Mouse (Mus musculus) lung, postnatal 0 days (tissue): ENCODE data around the gene Cntnap2. TPM values are rescaled to one million over a fixed set of nuclear protein-coding genes. Genes with fewer than 3 reads are reported as not detected.
"Not testable (repeated sequence)": the region's sequence is repeated elsewhere in the genome, so short reads cannot be mapped to it uniquely, and the experiment has no call there.

Source experiments
- ATAC-seq: fragments of 200-750 bp; cut with Nextera tagmentation; 2 replicates; pipeline ENCODE4 v1.8.0; 2017; ENCODE audit warnings: moderate library complexity
- DNase-seq: peaks from one replicate; pipeline ENCODE4 v3.0.0-alpha.2; 2016; ENCODE audit warnings: low spot score
- H3K27ac ChIP-seq: fragments of 300-500 bp; sonication (generic); 2 replicates; pipeline ENCODE4 v1.5.1; 2014; ENCODE audit warnings: antibody characterized with exemption, mild to moderate bottlenecking, low read length, mixed read lengths
- H3K27me3 ChIP-seq: fragments of 300-500 bp; sonication (generic); replicated peaks from 2 replicates; pipeline ENCODE4 v1.6.1; 2014; ENCODE audit warnings: low read length, mixed read lengths; ENCODE audit not compliant: insufficient read depth
- H3K36me3 ChIP-seq: fragments of 300-500 bp; sonication (generic); 2 replicates; pipeline ENCODE4 v1.6.1; 2014; ENCODE audit warnings: low read length, mixed read lengths; ENCODE audit not compliant: insufficient read depth
- H3K4me1 ChIP-seq: fragments of 300-500 bp; sonication (generic); 2 replicates; pipeline ENCODE4 v1.6.1; 2014; ENCODE audit warnings: antibody characterized with exemption, low read depth, low read length, mixed read lengths; ENCODE audit not compliant: insufficient read depth
- H3K4me2 ChIP-seq: fragments of 300-500 bp; sonication (generic); replicated peaks from 2 replicates; pipeline ENCODE4 v1.6.1; 2014; ENCODE audit warnings: low read depth, mild to moderate bottlenecking, low read length, moderate library complexity, mixed read lengths
- H3K4me3 ChIP-seq: fragments of 300-500 bp; sonication (generic); 2 replicates; pipeline ENCODE4 v1.5.1; 2014; ENCODE audit warnings: low read depth, low read length
- H3K9ac ChIP-seq: fragments of 300-500 bp; sonication (generic); replicated peaks from 2 replicates; pipeline ENCODE4 v1.6.1; 2014; ENCODE audit warnings: low read depth, mild to moderate bottlenecking
- H3K9me3 ChIP-seq: fragments of 300-500 bp; sonication (generic); 2 replicates; pipeline ENCODE4 v1.6.1; 2016; ENCODE audit warnings: low read length, mixed read lengths
- CTCF ChIP-seq: IDR thresholded peaks from 2 replicates; pipeline ENCODE4 v1.5.1; 2016; ENCODE audit warnings: antibody characterized with exemption, mild to moderate bottlenecking
- EP300 ChIP-seq: IDR thresholded peaks from 2 replicates; pipeline ENCODE4 v1.6.1; 2016; ENCODE audit warnings: antibody characterized with exemption, mild to moderate bottlenecking, control low read depth
- WGBS: fragments of 180-500 bp; shearing (Covaris S2); extraction: QIAGEN DNeasy Blood & Tissue Kit; methylation state at CpG from one replicate; pipeline ENCODE4 v1.1.7; 2014; 5-methylcytosine and 5-hydroxymethylcytosine counted together
- polyA plus RNA-seq: library from polyadenylated mRNA; unstranded; fragments of >200 nt; fragmentation: Nextera tagmentation; extraction: Ambion mirVana; gene quantifications from 2 replicates; pipeline ENCODE4 v1.2.1, GENCODE M21; 2015

The Cntnap2 gene
- polyA plus RNA-seq, 1 experiment from 2014 or later, result 0.10 TPM

DNA sequence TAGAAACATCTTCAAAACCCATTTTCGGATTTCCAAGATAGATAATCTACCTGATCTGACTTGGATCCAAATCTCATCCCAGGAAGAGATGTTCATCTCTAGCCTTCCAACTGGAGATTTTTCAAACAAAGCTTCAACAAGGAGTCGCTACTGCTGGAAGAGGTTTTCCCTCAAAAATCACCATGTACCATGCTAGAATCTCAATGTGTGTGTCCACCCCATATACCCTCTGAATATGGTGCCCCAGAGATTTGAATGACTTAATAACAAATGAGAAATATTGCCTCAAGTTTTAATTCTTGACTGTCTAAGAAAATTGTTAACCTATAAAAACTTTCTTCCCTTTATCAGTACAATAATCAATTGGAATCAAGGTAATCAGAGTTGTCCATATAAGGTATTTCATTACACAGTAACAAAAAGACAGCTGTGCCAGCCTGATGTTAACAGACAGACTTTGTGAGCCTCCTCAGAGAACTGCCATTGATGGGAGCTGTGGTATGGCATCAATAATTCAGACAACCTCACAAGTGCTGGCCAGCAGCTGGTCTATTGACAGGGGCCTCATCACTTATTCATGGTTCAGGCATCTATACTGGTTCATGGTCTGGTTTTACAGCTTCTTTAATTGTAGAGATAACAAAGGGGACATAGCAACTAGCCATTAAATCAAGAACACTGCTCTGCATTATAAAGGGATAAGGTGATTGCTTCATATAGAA lies 1391.9 kb downstream of the Cntnap2 start:
- Histone ChIP-seq H3K9ac (no peak overlapping the region), H3K9me3 (no peaks in the 10 kb centered on the region), H3K4me1 (no peaks in the 10 kb centered on the region), H3K27ac (no peak overlapping the region), H3K27me3 (no peaks in the 10 kb centered on the region), H3K4me2 (no peak overlapping the region), H3K4me3 (no peak overlapping the region), H3K36me3 (no peaks in the 10 kb centered on the region)
- TF ChIP-seq CTCF (no peak), EP300 (no peak)
- DNase-seq, result no peak
- WGBS, result 79% methylated on average over 2 of the region's 2 CpGs
- no peak for ATAC-seq

DNA sequence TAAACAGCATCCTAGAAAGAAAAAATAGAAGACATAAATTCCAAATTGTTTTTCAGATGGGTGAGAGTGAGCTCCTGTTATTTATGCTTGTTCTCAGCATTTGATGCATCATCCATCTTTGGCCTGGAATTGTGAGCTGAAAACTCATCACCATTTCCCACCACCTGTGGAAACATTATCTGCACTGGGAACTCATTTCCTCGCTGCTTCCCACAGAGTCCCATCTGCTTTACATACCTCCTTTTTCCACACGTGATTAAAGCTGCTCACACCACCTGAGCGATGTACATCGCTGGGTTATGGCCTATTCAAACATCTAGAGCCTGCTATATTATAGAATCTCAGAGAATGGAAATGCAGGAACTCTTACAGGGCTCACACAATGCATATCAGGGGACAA lies 1413.5 kb downstream of the Cntnap2 start:
- H3K4me1 ChIP-seq, result no peaks in the 10 kb centered on the region
- no peak overlapping the region for H3K27ac ChIP-seq
- H3K9ac ChIP-seq, result no peak overlapping the region
- no peaks in the 10 kb centered on the region for H3K9me3 ChIP-seq
- H3K27me3 ChIP-seq, result no peaks in the 10 kb centered on the region
- H3K4me2 ChIP-seq, result no peak overlapping the region
- TF ChIP-seq CTCF (no peak), EP300 (no peak)
- 60% methylated on average over 4 of the region's 4 CpGs for WGBS
- H3K4me3 ChIP-seq, result no peak overlapping the region
- no peak for ATAC-seq
- H3K36me3 ChIP-seq, result no peaks in the 10 kb centered on the region
- no peak for DNase-seq

DNA sequence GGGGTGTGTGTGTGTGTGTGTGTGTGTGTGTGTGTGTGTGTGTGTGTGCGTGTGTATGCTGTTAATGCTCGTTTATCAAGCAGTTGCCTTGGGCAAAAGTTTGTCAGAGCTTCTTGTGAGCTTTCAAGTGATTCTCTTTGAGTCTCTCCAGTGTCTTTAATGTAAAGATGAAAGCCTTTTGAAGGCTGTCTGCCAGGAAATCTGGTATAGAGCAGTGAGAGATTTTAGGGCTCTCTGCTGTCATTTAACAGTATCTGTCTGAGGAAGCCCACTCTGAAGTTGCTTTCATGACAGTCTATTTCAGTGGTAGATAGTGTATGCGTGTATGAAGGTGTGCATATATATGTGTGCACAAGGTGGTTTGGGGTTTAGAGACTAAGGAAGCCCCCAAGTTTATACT lies 1425.2 kb downstream of the Cntnap2 start:
- no peaks in the 10 kb centered on the region for H3K9me3 ChIP-seq
- WGBS, result 68% methylated on average over 3 of the region's 3 CpGs
- H3K4me3 ChIP-seq, result no peak overlapping the region
- no peaks in the 10 kb centered on the region for H3K27me3 ChIP-seq
- no peaks in the 10 kb centered on the region for H3K36me3 ChIP-seq
- no peak overlapping the region for H3K27ac ChIP-seq
- H3K4me1 ChIP-seq, result no peaks in the 10 kb centered on the region
- H3K4me2 ChIP-seq, result no peak overlapping the region
- no peak for TF ChIP-seq CTCF
- H3K9ac ChIP-seq, result no peak overlapping the region
- ATAC-seq (no peak), DNase-seq (no peak)

DNA sequence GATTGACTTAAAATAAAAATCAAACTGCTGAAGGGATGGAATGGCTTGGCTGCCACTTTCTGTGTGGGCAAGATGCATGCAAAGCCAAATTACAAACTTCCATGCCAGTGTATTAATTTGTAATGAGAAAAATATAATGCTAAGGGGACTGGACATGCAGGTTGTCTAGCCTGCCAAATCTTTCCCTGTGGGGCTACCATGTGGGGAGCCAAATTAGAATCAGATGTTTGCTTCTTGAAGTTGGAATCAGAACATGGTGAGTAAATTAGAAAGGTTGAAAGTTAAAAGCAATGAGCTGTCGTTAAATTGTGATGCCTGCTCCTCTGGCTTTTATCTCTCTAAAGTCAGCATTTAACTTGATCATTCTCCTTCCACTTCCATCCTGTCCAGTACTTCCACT lies 1443.6 kb downstream of the Cntnap2 start:
- TF ChIP-seq CTCF (no peak), EP300 (no peak)
- Histone ChIP-seq H3K4me2 (no peak overlapping the region), H3K27ac (no peak overlapping the region), H3K9me3 (no peaks in the 10 kb centered on the region), H3K4me3 (no peak overlapping the region), H3K36me3 (no peaks in the 10 kb centered on the region), H3K9ac (no peak overlapping the region), H3K4me1 (no peaks in the 10 kb centered on the region), H3K27me3 (no peaks in the 10 kb centered on the region)
- ATAC-seq, result no peak
- WGBS, result 64% methylated on average over 1 of the region's 1 CpGs
- DNase-seq, result no peak

DNA sequence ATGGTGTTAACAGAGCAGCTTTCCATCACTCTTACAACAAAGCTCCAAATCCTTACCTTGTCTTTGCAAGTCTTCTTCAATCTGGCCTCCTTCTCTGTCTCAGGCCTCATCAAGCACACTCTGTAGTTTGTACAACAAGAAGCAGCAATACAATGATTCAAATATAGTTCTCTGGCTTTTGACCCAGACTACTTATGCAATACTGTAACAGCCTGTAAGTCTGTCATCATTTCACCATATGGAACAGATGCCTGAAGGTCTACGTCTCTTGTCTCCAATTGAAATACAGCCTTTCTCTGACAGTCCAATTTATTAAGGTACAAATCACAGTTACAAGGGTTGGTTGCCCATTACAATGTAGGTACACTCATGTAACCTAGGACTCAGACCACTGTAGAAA lies 1453.7 kb downstream of the Cntnap2 start:
- Histone ChIP-seq H3K9ac (no peak overlapping the region), H3K4me3 (no peak overlapping the region), H3K4me1 (no peaks in the 10 kb centered on the region), H3K36me3 (no peaks in the 10 kb centered on the region), H3K27ac (no peak overlapping the region), H3K27me3 (no peaks in the 10 kb centered on the region), H3K4me2 (no peak overlapping the region), H3K9me3 (no peaks in the 10 kb centered on the region)
- TF ChIP-seq EP300, result no peak
- no peak for TF ChIP-seq CTCF
- WGBS, result 62% methylated on average over 1 of the region's 1 CpGs
- DNase-seq, result no peak
- ATAC-seq, result no peak

DNA sequence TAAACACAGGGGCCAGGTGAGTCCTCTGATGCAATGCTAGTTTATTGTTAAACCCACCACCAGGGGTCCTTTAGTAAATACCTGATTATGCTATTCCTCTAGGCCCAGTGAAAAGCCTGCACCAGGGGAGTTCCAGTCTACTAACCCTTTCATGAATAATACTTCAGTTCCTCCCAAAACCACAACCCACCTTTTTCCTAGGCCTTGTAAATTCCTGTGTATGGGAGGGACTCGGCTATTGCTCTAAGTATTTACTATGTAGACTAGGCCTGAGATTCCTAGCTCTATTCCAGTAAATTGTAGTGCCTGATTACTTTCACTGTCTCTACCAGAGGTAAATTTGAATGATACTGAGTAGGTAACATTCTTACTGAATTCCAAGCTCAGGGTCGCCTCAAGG lies 1478.4 kb downstream of the Cntnap2 start:
- not testable (repeated sequence) for H3K9me3 ChIP-seq, H3K27ac ChIP-seq, ATAC-seq, DNase-seq, H3K36me3 ChIP-seq, H3K27me3 ChIP-seq, H3K4me3 ChIP-seq, H3K9ac ChIP-seq, H3K4me1 ChIP-seq, H3K4me2 ChIP-seq
- WGBS, result 87% methylated on average over 2 of the region's 2 CpGs

DNA sequence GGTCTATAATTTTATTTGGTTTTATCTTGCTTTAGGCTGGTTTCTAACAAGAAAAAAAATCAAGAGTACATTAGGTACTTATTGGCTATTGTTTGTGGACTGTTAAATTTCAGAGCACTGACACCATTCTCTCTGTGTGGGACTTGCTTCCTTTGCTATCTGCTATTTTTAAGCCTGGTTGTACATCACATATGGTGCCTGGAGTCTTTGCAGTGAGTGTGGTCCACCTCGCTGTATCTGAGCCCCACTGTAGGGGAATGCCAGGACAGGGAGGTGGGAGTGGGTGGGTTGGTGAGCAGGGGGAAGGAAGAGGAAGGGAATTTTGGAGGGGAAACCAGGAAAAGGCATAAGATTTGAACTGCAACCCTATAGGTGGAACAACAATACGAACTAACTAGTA lies 1504.3 kb downstream of the Cntnap2 start:
- H3K4me2 ChIP-seq, result no peak overlapping the region
- DNase-seq, result no peak
- no peak overlapping the region for H3K27ac ChIP-seq
- H3K36me3 ChIP-seq, result no peaks in the 10 kb centered on the region
- H3K27me3 ChIP-seq, result no peaks in the 10 kb centered on the region
- no peak for ATAC-seq
- H3K4me3 ChIP-seq, result no peak overlapping the region
- no peaks in the 10 kb centered on the region for H3K9me3 ChIP-seq
- TF ChIP-seq EP300 (no peak), CTCF (no peak)
- no peaks in the 10 kb centered on the region for H3K4me1 ChIP-seq
- WGBS, result 74% methylated on average over 2 of the region's 2 CpGs
- no peak overlapping the region for H3K9ac ChIP-seq
